Comparison of ENCODE assay signal across 8 mouse cellular contexts in the genomic region with DNA sequence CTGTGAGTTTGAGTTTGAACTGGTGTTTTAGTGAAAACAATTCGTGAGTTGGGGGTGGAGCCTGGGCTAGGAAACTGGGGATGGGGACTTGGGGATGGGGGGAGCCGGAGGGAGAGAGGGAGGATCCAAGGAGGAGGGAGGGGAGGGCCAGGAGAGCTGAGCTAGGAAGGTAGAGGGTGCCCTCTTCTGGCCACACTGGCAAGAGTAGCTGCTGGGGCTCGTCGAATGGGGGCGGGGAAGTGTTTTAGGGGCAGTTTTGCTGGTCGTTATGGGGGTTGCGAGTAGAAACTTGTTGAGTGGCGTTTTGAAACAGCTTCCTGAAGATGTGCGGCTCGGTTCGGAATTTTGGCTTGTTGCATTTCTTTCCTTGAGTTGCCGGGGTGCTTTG. TPM values are rescaled to one million over a fixed set of nuclear protein-coding genes. Genes with fewer than 3 reads are reported as not detected.
DNase-seq lines count a peak whose midpoint lies in the region; ATAC-seq lines count a peak whose summit lies in the region.

No protein-coding gene starts in this region.

- H3K36me3 ChIP-seq in intestine, embryonic 15.5 days: no peaks in the 10 kb centered on the region
- no peaks in the 10 kb centered on the region for H3K36me3 ChIP-seq in stomach, embryonic 14.5 days (ENCODE audit: control insufficient read depth, insufficient read depth, low read length)

- 0 out of 2 replicates have a peak, but pooled peaks cover 4% of the 10 kb centered on the region for H3K4me1 ChIP-seq in intestine, embryonic 15.5 days (replicated peaks)
- 0 out of 2 replicates have a peak, but pooled peaks cover 5% of the 10 kb centered on the region for H3K4me1 ChIP-seq in stomach, embryonic 14.5 days (ENCODE audit: control insufficient read depth, insufficient read depth, low read length)

- H3K4me3 ChIP-seq in intestine, embryonic 15.5 days (replicated peaks): peak overlapping the region; percentile 51
- peak overlapping the region; percentile 62 for H3K4me3 ChIP-seq in stomach, embryonic 14.5 days (ENCODE audit: low read depth, low read length)

- H3K27ac ChIP-seq in intestine, embryonic 15.5 days: no peak overlapping the region
- H3K27ac ChIP-seq in stomach, embryonic 14.5 days (ENCODE audit: low read length): no peak overlapping the region

- H3K9ac ChIP-seq in intestine, embryonic 15.5 days: 0 out of 2 replicates have a peak overlapping the region, but pooled peaks have one; percentile 42
- H3K9ac ChIP-seq in stomach, embryonic 14.5 days (replicated peaks; ENCODE audit: low read depth, low read length): no peak overlapping the region

- H3K4me2 ChIP-seq in intestine, embryonic 15.5 days (replicated peaks): peak overlapping the region; percentile 86
- peak overlapping the region; percentile 70 for H3K4me2 ChIP-seq in stomach, embryonic 14.5 days (replicated peaks; ENCODE audit: low read depth, low read length)

- intact Hi-C loops in left cerebral cortex, postnatal 25 days (cut with DNase I): loop anchor here (2.0 to 10.0 kb wide), 5 partner anchors 818 to 1726 kb away; no protein-coding TSS in a partner anchor

- ATAC-seq in intestine, embryonic 15.5 days: peak; percentile 72; the same call in 1 of the 2 replicates
- ATAC-seq in stomach, embryonic 14.5 days (ENCODE audit: insufficient number of reproducible peaks, insufficient read depth, low FRiP score, low read depth): peak; percentile 68; the same call in 1 of the 2 replicates

- H3K9me3 ChIP-seq in intestine, embryonic 15.5 days: no peaks in the 10 kb centered on the region
- no peaks in the 10 kb centered on the region for H3K9me3 ChIP-seq in stomach, embryonic 14.5 days (ENCODE audit: control insufficient read depth, low read depth, low read length)

- under 1% methylated on average over 12 of the region's 12 CpGs for WGBS in intestine, embryonic 15.5 days
- 0% methylated on average over 12 of the region's 12 CpGs for WGBS in stomach, embryonic 14.5 days

- peak; percentile 79 for DNase-seq in adrenal gland, postnatal 10 days
- DNase-seq in embryo, embryonic 10.5 days (ENCODE audit: low spot score): peak; percentile 95
- DNase-seq in gastrocnemius, postnatal 25 days: peak; percentile 21
- peak; percentile 76 to 81 for DNase-seq in left cerebral cortex, postnatal 25 days (ENCODE audit: low spot score in 2 of 2)
- DNase-seq in mesoderm, embryonic 11.5 days (ENCODE audit: low read depth, low spot score): peak; percentile 90
- no peak for DNase-seq in thymus, postnatal 10 days (ENCODE audit: low spot score in 2 of 2)

- peaks cover 20% of the 10 kb centered on the region for H3K27me3 ChIP-seq in intestine, embryonic 15.5 days (replicated peaks)
- no peaks in the 10 kb centered on the region for H3K27me3 ChIP-seq in stomach, embryonic 14.5 days (ENCODE audit: control insufficient read depth, insufficient read depth, low read length)

RNA-seq across cellular contexts. Expression of gene Bdnf, which starts 20.3 kb away (rescaled TPM):
- total RNA-seq in adrenal gland, postnatal 10 days (2021): under 1 TPM; 0.24 to 0.63 TPM
- total RNA-seq in gastrocnemius, postnatal 25 days (2021): under 1 TPM; 0.64 to 0.86 TPM
- polyA plus RNA-seq in intestine, embryonic 15.5 days (2015; fragmentation: Nextera tagmentation; extraction: Ambion mirVana): 2.5 TPM in 2 replicates
- 10 to 100 TPM; 28.5 to 35.0 TPM for total RNA-seq in left cerebral cortex, postnatal 25 days (2021)
- 3.1 and 3.2 TPM in 2 replicates for polyA plus RNA-seq in stomach, embryonic 14.5 days (2014; fragmentation: Nextera tagmentation; extraction: Ambion mirVana)

Comparison
In these comparisons a context has a peak if more than half of its experiments do, and no peak if none do; other contexts are left out.
1. DNase-seq: peak in adrenal gland, postnatal 10 days (single experiment), embryo, embryonic 10.5 days (single experiment), gastrocnemius, postnatal 25 days (single experiment), left cerebral cortex, postnatal 25 days (2 of 2) and mesoderm, embryonic 11.5 days (single experiment); none in thymus, postnatal 10 days (0 of 2).
2. RNA of gene Bdnf, which starts 20.3 kb away (total RNA-seq): 28.5 to 35.0 TPM in left cerebral cortex, postnatal 25 days; 0.64 to 0.86 TPM in gastrocnemius, postnatal 25 days and 0.24 to 0.63 TPM in adrenal gland, postnatal 10 days; every median in the first group is over 10 times any median in the second.